Mouse (Mus musculus): ENCODE results near the gene Ppargc1a. TPM values are rescaled to one million over a fixed set of nuclear protein-coding genes. Genes with fewer than 3 reads are reported as not detected.
A peak's percentile ranks its signal among the peaks of the same experiment; 100 is the strongest.

Gene Ppargc1a
- 21.2 and 39.8 TPM in 2 replicates for polyA plus RNA-seq (2016; fragmentation: Nextera tagmentation; extraction: Ambion mirVana)

DNA sequence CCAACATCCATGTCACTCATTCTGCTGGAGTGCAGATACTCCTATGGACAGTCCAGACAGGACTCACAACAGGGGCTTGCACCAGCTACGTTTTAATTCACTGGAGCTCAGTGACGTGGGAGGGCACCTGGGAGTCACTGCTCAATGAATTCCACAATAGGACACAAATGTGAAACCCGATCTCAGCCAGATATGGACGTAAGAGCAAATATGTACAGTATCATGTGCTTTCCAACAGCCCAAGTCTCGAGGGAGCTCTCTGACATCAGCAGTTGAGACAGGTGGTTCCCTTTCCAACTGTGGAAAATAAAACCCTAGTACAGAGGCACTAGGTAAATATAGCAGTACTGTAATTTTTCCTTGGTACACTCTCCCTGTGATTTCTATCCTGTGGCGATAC lies at the start of gene Ppargc1a:
Gene Ppargc1a, minus strand, starts transcription at position 68 of the 400 bp plus-strand sequence.
- WGBS = 42% methylated on average over 6 of the region's 6 CpGs
- H3K27ac ChIP-seq = peak within 1 kb of the TSS; percentile 37; the same call in 1 of the 2 replicates
- peaks cover 11% of the 10 kb centered on the region for H3K4me1 ChIP-seq
- no peak within 1 kb of the TSS for H3K4me3 ChIP-seq
- DNase-seq (ENCODE audit: low spot score) = no peak
- no peaks in the 10 kb centered on the region for H3K9me3 ChIP-seq
- H3K36me3 ChIP-seq = no peaks in the 10 kb centered on the region
- no peaks in the 10 kb centered on the region for H3K27me3 ChIP-seq (ENCODE audit: insufficient read depth, poor library complexity, severe bottlenecking)

DNA sequence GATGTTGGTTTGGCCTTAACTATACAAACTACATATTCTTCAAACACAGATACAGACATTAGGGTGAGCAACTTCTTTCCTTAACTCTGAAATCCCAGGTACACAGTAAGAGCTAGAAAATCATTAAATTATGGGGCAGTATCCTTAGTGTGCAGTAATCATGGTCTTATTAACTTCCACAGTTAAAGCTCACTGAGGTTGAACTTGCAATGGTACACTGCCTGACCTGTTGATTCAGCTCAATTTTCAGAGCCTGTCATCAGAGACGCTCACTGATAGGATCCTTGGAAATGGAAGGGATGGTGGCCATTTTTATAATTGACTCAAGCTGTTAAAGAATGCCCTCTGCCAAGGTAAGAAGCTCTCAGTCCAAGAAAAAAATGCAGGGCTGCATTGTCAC lies 49.4 kb upstream of the Ppargc1a start:
- Histone ChIP-seq H3K27ac (no peak overlapping the region), H3K4me3 (no peak overlapping the region), H3K4me1 (no peaks in the 10 kb centered on the region), H3K36me3 (no peaks in the 10 kb centered on the region), H3K27me3 (ENCODE audit: insufficient read depth, poor library complexity, severe bottlenecking) (no peaks in the 10 kb centered on the region), H3K9me3 (no peaks in the 10 kb centered on the region)
- WGBS = 78% methylated on average over 1 of the region's 1 CpGs
- DNase-seq (ENCODE audit: low spot score) = no peak

DNA sequence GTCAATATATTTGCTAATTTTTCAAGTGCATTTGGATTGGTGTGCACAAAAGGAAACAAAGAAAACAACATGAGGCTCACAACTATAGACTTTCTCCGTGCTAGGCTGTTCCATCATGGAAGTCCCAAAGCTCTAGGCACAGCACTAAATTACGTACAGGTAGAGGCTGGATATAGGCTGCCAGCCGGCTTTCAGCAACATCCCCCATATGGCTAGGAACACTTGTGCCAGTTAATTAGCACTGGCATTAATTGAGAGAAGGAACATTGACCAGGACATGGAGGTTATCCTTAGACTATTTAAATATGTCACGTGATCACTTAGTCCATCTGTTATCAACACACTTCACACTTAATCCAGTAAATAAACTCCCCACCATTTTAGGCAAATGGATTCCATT lies 44.5 kb upstream of the Ppargc1a start:
- H3K27ac ChIP-seq = no peak overlapping the region
- no peak for DNase-seq (ENCODE audit: low spot score)
- no peaks in the 10 kb centered on the region for H3K36me3 ChIP-seq
- WGBS = 85% methylated on average over 4 of the region's 4 CpGs
- peaks cover 5% of the 10 kb centered on the region; the same call in 1 of the 2 replicates for H3K4me1 ChIP-seq
- H3K9me3 ChIP-seq = no peaks in the 10 kb centered on the region
- H3K4me3 ChIP-seq = no peak overlapping the region
- no peaks in the 10 kb centered on the region for H3K27me3 ChIP-seq (ENCODE audit: insufficient read depth, poor library complexity, severe bottlenecking)

DNA sequence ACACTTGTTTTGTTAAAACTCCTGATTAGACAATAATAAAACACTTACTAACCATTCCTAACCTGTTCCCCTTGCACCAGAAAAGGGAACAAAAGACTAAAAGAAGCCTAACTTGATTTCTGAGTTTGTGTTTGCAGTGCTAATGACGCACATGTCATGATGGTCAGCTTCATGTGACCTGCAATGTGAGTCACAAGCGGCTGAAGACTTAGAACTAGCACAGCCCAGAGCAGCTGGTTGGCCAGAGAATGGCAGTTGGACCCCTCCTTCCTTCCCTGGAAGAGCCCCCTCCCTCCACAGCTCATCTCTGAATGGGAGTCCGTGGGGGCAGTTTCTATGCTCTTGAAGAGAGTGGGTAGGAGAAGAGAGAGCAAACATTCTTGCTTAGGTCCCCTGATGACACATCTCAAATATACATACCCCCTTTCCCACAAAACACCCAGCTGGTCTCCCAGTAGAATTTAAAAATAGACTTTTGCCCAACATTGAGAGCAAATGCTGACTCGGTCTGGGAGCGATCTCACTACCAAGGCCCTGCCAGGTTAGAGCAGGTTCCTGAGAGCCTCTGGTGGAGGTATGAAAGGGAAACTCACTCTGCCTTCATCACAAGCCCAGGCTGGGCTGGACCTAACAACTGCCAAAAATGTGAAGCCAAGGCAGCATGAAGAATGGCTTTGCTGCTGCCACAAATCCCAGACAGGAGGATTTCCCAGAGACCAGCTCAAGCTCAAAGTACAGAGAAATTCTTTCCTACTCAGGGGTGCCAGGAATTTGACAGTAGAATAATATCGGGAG lies 40.4 kb upstream of the Ppargc1a start:
- Histone ChIP-seq H3K9me3 (no peaks in the 10 kb centered on the region), H3K4me1 (peaks cover 5% of the 10 kb centered on the region; the same call in 1 of the 2 replicates), H3K27ac (no peak overlapping the region), H3K36me3 (no peaks in the 10 kb centered on the region), H3K4me3 (no peak overlapping the region), H3K27me3 (ENCODE audit: insufficient read depth, poor library complexity, severe bottlenecking) (no peaks in the 10 kb centered on the region)
- WGBS = 77% methylated on average over 6 of the region's 6 CpGs
- no peak for DNase-seq (ENCODE audit: low spot score)

DNA sequence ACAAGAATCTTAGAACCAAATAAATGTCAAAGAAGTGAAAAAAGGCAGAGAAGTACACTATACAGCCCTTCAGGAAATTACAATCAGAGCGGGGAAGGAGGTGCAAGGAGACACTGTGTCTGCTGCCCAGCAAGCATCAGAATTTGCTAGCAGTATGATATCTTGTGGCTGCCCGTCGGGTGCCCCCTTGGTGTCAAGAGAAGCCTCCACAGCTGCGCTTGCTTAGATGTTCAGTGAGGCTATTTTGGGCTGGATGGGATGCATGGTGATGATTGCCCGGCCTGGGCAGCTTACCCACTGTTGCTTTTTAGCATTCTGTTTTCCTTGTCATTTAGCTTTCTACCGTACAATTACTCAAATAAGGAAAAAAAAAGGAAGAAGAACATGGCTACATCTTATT lies 32.0 kb upstream of the Ppargc1a start:
- Histone ChIP-seq H3K4me1 (peaks cover 8% of the 10 kb centered on the region; the same call in 1 of the 2 replicates), H3K27ac (peak overlapping the region; percentile 56; the same call in 1 of the 2 replicates), H3K36me3 (no peaks in the 10 kb centered on the region), H3K4me3 (no peak overlapping the region), H3K27me3 (ENCODE audit: insufficient read depth, poor library complexity, severe bottlenecking) (no peaks in the 10 kb centered on the region), H3K9me3 (no peaks in the 10 kb centered on the region)
- DNase-seq (ENCODE audit: low spot score) = peak; percentile 78
- WGBS = 32% methylated on average over 6 of the region's 6 CpGs

DNA sequence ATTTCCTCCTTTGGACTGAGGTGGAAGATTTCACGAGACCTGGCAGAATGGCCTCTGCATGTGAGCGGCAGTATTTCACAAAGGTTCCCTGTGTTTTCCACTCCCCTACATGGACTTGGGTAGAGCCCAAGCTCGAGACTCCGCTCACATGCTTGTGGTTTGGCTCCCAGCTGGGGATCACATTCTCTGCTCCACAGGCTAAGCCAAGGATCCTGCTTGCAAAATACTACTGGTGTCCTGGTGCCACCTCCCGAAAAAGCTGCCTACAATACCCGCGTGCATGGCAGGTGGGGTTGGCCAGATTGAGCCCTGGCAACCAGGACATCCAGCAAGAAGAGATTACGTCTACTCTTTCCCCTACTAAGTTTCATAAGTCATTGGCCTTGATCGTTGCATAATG lies 28.1 kb upstream of the Ppargc1a start:
- no peak for DNase-seq (ENCODE audit: low spot score)
- peaks cover 39% of the 10 kb centered on the region for H3K4me1 ChIP-seq
- H3K36me3 ChIP-seq = no peaks in the 10 kb centered on the region
- H3K4me3 ChIP-seq = no peak overlapping the region
- no peaks in the 10 kb centered on the region for H3K27me3 ChIP-seq (ENCODE audit: insufficient read depth, poor library complexity, severe bottlenecking)
- no peak overlapping the region for H3K27ac ChIP-seq
- H3K9me3 ChIP-seq = no peaks in the 10 kb centered on the region
- WGBS = 90% methylated on average over 9 of the region's 9 CpGs

- peaks cover 31% of the 10 kb centered on the region for H3K4me1 ChIP-seq
- WGBS = 25% methylated on average over 5 of the region's 5 CpGs
- H3K36me3 ChIP-seq = no peaks in the 10 kb centered on the region
- H3K27ac ChIP-seq = peak overlapping the region; percentile 16; the same call in 1 of the 2 replicates
- no peak overlapping the region for H3K4me3 ChIP-seq
- H3K27me3 ChIP-seq (ENCODE audit: insufficient read depth, poor library complexity, severe bottlenecking) = no peaks in the 10 kb centered on the region
- DNase-seq (ENCODE audit: low spot score) = no peak
- no peaks in the 10 kb centered on the region for H3K9me3 ChIP-seq
These were observed 24.7 kb upstream of the Ppargc1a start for GRCm38 (mm10) chr5:51592206-51592605.

DNA sequence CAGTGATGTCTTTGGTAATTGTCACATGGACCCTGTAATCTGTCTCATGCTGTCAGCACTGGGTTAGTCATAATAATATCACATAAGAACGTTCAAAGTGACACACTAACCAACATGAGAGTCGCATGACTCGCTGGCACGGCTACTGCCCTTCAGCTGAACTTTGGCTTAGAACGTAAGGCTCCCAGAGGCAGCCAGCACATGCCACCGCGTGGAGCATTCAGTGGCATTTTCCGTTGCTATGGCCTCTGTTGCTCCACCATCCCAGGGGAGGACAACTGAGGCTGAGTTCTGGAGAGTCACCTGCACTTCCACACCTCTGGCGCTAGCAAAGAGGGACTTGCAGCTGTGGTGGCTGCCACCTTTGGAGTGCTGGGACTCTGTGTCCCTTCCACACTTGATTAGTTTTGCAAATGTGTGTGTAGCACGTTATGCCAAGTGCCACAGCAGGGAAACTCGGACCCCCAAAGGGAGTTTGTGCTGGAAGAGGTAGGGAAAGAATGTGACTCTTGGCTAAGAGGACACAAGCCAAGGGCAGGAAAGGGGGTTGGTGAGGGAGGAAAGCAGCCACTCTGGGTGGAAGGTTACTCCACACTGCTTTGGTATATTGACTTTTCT lies 24.1 kb upstream of the Ppargc1a start:
- Histone ChIP-seq H3K27me3 (ENCODE audit: insufficient read depth, poor library complexity, severe bottlenecking) (no peaks in the 10 kb centered on the region), H3K4me1 (peaks cover 31% of the 10 kb centered on the region), H3K27ac (peak overlapping the region; percentile 82), H3K9me3 (no peaks in the 10 kb centered on the region), H3K4me3 (no peak overlapping the region; the same call in 1 of the 2 replicates), H3K36me3 (no peaks in the 10 kb centered on the region)
- WGBS = 11% methylated on average over 11 of the region's 11 CpGs
- peak; percentile 75 for DNase-seq (ENCODE audit: low spot score)

DNA sequence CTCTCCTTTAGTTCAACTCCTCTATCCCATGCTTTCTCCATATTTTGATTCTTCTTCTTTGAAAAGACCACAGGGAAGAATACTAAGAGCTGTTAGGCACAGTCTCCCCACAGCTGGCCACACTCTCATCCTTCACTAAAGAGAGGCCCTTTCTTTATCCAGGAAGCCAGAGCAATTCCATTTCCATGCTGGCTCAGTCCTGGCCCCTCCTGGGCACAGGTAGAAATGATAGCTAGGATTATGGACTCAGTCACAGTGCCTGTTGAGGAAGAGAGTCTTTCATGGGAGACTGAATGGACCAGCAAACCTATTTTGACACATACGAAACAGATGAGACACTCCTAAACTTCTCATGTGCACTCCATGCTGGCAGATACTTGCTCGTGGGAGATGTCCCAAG lies 18.7 kb upstream of the Ppargc1a start:
- DNase-seq (ENCODE audit: low spot score) = no peak
- Histone ChIP-seq H3K27ac (no peak overlapping the region), H3K27me3 (ENCODE audit: insufficient read depth, poor library complexity, severe bottlenecking) (no peaks in the 10 kb centered on the region), H3K36me3 (no peaks in the 10 kb centered on the region), H3K9me3 (no peaks in the 10 kb centered on the region), H3K4me1 (peaks cover 15% of the 10 kb centered on the region), H3K4me3 (no peak overlapping the region)
- WGBS = 83% methylated on average over 2 of the region's 2 CpGs

- H3K36me3 ChIP-seq = no peaks in the 10 kb centered on the region
- peaks cover 15% of the 10 kb centered on the region for H3K4me1 ChIP-seq
- DNase-seq (ENCODE audit: low spot score) = no peak
- H3K27ac ChIP-seq = no peak overlapping the region
- no peaks in the 10 kb centered on the region for H3K27me3 ChIP-seq (ENCODE audit: insufficient read depth, poor library complexity, severe bottlenecking)
- WGBS = 48% methylated on average over 6 of the region's 6 CpGs
- no peaks in the 10 kb centered on the region for H3K9me3 ChIP-seq
- no peak overlapping the region for H3K4me3 ChIP-seq
These were observed 17.5 kb upstream of the Ppargc1a start for GRCm38 (mm10) chr5:51584987-51585386.

- 75% methylated on average over 3 of the region's 3 CpGs for WGBS
- Histone ChIP-seq H3K27me3 (ENCODE audit: insufficient read depth, poor library complexity, severe bottlenecking) (no peaks in the 10 kb centered on the region), H3K27ac (no peak overlapping the region), H3K4me1 (peaks cover 15% of the 10 kb centered on the region), H3K9me3 (no peaks in the 10 kb centered on the region), H3K4me3 (no peak overlapping the region), H3K36me3 (no peaks in the 10 kb centered on the region)
- no peak for DNase-seq (ENCODE audit: low spot score)
These were observed 16.7 kb upstream of the Ppargc1a start for GRCm38 (mm10) chr5:51584186-51584585.

GRCm38 (mm10) chr5:51583632-51584031 lies 16.1 kb upstream of the Ppargc1a start:
- Histone ChIP-seq H3K4me1 (peaks cover 15% of the 10 kb centered on the region), H3K9me3 (no peaks in the 10 kb centered on the region), H3K27me3 (ENCODE audit: insufficient read depth, poor library complexity, severe bottlenecking) (no peaks in the 10 kb centered on the region), H3K4me3 (no peak overlapping the region), H3K27ac (no peak overlapping the region), H3K36me3 (no peaks in the 10 kb centered on the region)
- 70% methylated on average over 3 of the region's 3 CpGs for WGBS
- DNase-seq (ENCODE audit: low spot score) = no peak

- H3K4me1 ChIP-seq = peaks cover 15% of the 10 kb centered on the region
- no peaks in the 10 kb centered on the region for H3K36me3 ChIP-seq
- H3K27ac ChIP-seq = no peak overlapping the region
- no peaks in the 10 kb centered on the region for H3K27me3 ChIP-seq (ENCODE audit: insufficient read depth, poor library complexity, severe bottlenecking)
- H3K4me3 ChIP-seq = no peak overlapping the region
- no peaks in the 10 kb centered on the region for H3K9me3 ChIP-seq
- WGBS = 31% methylated on average over 4 of the region's 4 CpGs
- DNase-seq (ENCODE audit: low spot score) = no peak
These were observed 15.5 kb upstream of the Ppargc1a start for GRCm38 (mm10) chr5:51583030-51583429.

Data from heart, embryonic 10.5 days (tissue).